Mouse (Mus musculus) c-Kit-negative CD71-positive TER-119-positive erythroid progenitor cells, embryonic 14.5 days (primary cell): ENCODE measurements around the gene Prr12.
"Not testable (repeated sequence)": the region's sequence is repeated elsewhere in the genome, so short reads cannot be mapped to it uniquely, and the experiment has no call there.

Experiments
- DNase-seq: peaks from one replicate; pipeline ENCODE4 v3.0.0-alpha.2; 2013; ENCODE audit warnings: low read depth, low spot score

Prr12 gene

DNA sequence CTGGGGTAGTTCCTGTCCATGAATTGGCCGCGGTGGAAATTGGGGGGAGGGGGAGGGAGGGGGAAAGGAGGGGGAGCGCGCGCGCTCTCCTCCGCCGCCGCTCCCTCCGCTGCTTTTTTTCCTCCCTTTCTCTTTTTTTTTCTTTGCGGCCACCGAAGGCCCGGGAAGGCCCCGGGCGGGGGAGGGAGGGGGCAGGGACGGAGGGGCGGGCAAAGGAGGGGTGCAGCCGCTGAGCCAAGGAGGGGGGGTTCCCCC is at the start of gene Prr12:
Gene Prr12, minus strand, starts transcription at position 20 of the 255 bp plus-strand sequence.
- no peak for DNase-seq

DNA sequence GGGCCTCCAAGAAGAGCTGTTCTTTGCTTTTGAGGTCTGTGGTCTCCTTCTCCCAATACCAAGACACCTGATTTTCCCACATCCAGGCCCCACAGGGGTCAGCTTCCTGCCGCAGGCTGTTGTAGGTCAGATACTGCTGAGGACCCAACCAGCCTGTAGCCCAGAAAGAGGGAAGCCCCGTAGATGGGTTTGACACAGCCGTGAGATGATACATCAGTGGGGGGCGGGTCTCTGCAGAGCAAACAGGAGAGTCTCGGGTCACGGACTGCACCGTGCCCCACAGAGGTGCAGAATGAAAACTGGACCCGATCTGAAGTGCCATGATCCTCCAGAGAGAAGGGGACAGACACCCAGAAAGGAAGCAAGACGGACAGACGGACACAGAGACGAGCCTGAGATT is 49.8 kb upstream of the Prr12 start:
- DNase-seq, result no peak

DNA sequence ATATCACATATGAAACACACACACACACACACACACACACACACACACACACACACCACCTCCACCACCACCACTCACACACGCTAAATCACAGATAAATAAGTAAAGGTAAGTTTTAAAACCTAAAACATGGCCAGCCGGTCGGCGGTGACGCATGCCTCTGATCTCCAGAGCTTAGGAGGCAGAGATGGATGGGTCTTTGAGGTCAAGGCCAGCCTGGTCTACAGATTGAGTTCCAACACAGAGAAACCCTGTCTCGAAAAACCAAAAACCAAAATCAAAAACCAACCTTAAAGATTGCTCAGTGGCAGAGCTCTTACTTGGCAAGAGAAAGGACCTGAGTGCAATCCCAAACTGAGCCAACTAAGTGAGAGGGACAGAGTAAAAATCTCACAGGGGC is 47.4 kb upstream of the Prr12 start:
- no peak for DNase-seq

DNA sequence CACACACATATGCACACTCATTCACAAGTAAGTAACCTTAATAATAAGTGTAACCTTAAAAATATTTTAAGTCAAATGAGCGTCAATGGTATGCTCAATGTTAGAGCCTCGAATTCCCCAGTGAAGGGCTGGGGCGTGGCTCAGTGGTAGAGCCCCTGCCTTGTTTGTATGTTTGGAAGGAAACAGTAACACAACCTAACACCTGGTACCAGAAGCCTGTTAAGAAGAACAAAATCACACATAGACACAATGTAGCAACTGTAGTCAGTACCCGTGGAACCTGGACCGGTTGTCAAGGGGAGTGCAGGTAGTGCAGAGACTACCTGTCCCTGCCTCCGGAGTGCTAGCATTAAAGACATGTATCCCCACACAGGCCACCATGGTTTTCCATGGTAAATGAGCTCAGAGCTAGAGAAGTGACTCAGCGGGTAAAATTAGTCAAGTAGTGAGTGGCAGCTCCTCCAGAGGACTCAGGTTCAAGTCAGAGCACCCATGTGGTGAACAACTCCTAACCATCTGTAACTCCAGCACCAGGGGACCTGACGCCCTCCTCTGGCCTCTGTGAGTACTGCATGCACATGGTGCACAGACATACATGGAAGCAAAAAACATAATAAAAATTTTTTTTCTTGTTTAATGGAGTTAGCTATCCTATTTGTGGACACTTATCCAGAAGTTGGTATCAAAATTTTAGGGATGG is 46.0 kb upstream of the Prr12 start:
- no peak for DNase-seq

DNA sequence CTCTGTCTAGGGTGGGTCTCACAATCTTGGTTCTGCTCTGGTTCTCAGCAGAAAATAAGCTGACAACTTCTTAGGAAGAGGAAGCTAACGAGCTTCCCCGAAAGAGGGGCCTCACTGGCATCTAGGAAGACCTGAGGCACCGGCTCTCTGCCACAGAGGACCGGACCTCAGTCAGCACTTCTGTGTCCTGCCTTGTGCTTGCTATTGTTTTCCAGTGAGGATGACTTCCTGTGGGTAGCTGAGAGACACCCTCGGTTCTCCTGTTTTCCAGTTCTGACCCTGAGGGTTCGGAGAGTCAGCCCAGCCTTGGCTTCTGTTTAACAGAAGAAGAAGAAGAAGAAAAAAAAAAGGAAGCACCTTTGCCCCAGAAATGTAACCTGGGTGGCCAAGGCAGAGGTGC is 44.8 kb upstream of the Prr12 start:
- DNase-seq, result no peak

DNA sequence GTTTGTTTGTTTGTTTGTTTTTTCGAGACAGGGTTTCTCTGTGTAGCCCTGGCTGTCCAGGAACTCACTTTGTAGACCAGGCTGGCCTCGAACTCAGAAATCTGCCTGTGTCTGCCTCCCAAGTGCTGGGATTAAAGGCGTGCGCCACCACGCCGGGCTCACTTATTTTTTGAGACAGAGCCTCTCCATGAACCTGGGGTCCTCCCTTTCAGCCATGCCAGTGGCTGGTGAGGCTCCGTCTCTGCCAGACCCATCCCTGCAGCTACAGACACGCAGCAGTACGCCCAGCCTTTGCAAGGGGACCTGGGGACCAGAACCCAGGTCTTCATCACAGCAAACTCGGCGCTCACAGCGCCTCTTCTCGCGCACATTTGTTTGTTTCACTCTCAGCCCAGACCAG is 43.3 kb upstream of the Prr12 start:
- DNase-seq, result not testable (repeated sequence)

DNA sequence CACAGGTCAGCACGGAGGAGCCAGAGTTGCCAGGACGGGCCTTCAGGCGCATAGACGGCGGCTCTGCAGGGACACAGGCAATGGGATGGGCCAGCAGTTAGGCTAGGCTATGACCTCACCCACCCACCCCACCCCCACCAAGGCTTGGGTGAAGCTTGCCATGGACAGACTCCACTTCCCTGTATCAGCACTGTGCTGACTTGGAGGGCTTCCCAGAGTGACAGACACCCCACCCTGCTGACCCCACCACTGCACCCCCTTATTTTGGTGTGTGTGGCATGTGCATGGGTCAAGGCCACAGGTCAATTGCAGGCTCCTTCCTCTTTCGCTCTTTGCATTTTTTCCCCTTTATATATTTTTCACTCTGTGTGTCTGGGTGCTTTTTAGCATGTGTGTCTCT is 42.7 kb upstream of the Prr12 start:
- no peak for DNase-seq

DNA sequence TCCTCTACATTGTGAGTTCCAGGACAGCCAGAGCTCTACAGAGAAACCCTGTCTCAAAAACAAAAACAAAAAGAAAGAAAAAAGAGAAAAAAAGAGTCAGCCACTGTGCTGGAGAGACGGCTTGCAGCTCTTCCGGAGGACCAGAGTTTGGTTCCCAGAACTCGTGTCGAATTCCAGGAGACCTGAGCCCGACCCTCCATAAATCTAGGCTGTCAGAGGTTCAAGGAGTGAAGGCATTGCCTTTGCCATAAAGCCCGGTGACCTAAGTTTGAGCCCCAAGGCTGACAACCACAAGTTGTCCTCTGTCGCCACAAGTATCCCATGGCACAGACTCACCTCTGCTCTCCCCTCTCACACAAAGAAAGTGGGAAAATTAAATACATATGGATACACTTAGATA is 41.4 kb upstream of the Prr12 start:
- no peak for DNase-seq

DNA sequence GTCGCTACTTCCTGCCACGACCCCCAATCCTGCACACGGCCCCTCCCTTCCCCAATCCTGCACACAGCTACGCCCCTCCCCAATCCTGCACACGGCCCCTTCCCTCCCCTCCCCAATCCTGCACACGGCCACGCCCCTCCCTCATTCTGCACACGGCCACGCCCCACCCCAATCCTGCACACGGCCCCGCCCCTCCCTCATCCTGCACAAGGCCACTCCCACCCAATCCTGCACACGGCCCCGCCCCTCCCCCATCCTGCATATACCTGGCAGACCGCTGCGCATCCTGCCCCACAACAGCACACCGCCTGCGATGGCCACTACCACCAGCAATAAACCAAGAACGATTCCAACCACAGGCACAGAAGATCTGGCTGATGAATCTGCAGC is 40.8 kb upstream of the Prr12 start:
- DNase-seq, result no peak

DNA sequence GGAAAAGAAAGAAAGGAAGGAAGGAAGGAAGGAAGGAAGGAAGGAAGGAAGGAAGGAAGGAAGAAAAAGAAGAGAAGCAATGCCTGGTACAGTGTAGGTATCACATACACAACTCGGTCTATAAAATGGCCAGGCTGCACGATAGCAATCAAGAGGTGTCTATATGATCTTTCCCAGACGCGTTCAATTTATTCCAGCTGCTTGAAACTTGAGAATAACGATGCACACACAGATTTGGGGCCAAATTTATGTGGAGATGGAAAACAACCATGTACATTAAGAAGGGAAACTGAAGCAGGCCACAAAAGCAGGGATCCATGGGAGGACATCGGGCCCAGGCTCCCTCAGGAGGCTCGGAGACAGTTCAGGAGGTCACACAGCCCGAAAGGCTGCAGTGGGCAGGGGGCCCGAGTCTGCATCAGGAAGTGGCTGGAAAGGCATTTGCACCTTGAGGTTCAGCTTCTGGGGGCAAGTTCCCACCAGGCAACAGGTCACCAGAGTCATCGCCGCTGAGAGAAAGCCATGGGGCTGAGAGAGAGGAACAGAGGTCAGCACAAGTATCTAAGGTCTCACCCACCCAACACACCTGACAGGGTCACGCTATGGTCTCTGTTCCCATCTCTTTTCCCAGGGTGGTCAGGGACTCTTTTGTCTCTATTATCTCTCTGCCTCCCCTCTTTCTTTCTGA is 40.3 kb upstream of the Prr12 start:
- DNase-seq, result no peak

DNA sequence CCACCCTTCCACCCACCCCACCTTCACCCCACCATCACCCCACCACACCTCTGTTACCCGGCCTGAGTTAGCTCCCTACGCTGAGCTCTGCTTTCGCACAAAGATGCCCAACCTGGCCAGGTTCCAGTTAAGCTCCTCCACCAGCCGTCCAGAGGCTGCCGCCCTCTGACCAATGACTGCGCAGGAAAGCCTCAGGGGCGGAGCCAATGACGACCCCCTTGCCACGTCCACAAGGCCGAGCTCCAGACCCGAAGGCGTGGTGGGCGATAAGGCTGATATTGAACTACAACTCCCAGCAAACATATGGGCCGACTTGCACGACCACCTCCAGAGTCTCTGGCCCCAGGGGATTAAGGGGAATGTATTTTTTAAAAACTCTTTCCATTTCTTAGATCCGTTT is 39.4 kb upstream of the Prr12 start, which contains the start of gene Rcn3:
Gene Rcn3, minus strand, starts transcription at position 174 of the 400 bp plus-strand sequence.
- DNase-seq, result no peak

DNA sequence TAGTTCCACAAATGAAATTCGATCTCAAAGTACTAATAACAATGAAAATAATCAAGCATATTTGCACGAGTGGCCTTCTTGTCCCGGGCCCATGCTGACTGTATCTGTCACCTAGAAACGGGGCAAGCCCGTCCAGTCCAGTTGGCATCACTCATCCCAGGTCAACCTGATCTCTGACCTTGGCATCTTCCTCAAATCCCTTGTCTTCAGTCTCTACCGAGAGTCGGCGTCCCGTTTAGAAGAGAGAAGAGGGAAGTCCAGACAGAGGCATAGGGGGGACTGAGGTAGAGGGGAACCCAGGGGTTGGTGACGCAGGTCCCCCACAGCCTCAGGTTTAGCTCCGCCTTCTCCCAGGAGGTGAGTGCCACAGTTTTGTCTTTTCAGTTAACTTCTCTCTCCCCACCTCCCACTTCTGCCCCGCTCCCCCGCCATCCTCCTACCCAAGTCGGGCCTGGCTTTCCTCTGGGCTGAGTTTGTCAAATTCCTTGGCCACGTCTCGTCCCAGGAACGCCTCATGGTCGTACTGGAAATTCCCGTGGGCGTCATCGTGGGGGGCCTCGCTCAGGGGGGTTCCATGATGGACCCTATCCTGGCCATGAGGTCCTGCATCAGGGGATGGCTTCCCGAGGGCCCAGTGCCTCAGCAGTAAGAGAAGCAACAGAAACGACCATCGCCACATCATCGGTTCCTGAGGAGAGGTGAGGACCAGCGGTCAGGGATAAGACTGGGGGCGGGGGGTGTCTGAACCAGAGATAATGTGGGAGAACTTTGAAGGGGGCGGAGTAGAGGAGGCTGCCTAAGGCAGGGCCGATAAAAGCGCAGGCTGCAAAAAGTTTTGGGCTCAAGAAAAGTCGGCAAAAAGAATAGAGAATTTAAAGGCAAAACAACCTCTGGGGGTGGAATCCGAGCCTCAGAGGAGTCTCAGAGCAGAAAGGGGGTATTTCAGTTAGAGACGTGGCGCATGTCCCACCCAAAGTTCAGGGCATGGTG is 38.6 kb upstream of the Prr12 start:
- no peak for DNase-seq

DNA sequence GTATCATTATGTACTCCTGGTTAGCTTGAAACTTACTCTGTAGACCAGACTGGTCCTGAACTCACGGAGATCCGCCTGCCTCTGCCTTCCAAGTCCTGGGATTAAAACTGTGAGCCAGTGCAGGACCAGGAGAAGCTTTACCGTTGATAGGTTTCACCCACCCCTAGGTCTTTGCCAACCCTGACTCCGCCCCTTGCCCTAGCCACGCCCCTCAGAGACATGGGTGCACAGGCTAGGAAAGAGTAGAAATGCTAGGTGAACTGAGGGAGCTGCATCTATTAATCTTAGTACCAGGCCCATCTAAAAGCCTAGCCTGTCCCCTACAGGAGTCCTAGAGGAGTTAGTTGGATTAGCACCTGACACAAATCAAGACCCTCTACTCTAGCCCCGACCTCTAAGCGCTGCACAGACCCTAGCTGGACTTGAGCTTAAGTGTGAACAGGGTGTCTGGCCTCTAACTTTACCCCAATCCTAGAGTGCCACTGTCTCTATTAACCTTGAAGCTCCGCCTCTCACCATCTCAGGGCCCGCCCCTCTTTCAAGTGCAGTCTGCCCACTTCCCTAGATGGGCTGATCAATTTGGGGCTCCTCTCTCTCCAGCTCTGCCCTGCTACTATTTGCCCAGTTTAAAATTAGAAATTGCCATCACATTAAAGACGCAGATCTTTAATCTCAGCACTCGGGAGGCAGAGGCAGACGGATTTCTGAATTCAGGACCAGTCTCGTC is 37.7 kb upstream of the Prr12 start:
- no peak for DNase-seq

DNA sequence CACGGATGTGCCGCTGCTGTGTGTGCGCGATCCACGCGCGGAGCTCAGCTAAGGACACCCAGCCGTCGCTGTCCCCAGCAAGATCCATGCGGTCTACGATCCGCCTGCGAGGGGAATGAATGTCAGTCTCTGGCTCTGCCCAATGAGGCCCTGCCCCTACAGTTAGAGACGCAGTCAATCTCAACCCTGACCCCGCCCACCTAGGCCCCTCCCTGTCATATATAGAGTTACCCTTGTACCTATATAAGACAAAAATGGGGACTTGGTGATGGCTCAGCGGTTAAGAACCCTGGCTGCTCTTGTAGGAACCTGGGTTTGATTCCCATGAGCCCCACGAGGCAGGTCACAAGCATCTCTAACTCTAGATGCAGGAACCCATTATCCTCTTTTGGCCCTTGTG is 35.9 kb upstream of the Prr12 start:
- DNase-seq, result no peak

DNA sequence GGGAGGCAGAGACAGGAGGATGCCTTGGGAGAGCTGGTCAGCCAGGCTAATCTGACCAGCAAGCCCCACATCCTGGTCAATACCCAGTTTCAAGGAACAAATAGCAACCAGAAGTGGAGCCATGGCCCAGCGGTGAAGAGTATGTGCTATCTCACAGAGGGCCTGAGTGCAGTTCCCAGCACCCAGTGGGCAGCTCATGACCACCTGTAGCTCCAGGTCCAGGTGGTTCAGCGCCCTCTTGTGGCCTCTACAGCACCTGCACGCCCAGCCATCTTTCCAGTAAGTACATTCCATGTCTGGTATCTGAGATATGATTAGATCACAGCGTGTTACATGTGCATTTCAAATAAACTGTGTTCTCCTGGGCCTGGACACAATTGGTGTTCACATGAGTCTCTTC is 33.4 kb upstream of the Prr12 start:
- no peak for DNase-seq

DNA sequence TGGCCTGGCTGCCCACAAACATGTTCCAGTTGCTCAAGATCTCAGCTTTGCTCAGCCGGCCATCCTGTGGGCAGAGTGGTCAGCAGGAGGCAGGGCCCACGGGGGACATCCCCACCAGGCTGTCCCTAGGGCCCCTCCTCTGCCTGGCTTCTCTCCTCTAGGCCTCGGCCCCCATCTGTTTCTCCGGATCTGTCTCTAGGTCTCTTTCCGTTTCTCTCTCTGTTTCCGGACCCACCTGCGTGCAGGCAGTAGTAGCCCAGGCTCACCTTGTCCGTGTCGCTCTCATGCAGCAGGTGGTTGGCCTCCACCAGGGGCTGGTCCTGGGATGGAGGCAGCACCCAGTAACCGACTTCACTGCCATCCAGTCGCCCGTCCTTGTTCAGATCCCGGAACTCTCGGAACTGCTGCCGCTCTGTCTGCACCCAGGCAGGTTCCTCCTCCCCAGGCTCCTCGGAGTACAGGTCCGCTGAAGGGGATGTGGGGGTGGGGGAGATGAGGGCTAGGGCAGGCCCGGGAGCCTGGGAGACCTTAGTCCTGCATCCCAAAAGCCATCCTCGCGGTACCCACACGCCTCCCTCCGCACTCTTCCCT is 30.7 kb upstream of the Prr12 start:
- DNase-seq, result no peak

DNA sequence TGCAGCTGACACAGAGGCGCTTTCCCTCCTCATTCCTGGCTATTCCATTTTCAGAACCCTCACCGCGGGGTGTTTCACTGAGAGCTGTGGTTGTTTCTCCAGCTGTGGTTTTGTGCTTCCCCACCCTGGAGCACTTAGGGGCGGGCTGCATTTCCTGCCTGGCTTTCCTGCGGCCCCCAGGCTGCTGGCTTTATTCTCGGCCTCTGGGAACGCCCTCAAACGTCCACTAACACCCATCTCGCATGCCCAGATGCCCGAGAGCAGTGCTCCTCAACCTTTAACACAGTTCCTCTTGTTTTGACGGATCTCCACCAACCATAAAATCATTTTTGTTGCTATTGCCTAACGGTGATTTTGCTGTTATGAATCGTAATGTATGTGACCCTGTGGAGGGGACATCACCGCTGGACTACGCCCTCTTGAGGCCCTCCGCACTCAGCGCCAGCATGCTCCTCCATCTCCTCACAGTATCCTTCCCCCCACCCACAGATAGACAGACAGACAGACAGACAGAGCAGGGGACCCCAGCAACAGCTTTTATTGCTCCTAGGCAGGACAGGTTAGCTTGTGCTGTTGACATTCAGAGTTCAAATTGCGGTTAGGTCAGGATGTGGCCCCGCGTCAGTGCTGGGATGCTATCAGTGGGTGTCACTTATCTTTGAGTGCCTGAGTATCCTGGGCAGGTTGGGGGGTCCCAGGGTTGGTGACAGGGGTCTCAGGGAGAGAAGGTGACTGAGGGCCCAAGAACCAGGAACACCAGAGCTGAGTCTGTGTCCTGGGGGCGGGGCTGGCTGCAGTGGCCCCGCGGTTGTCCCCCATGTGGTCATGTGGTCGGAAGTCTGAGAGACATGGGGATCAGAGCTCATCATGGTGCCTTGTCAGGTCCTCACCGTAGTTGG is 30.0 kb upstream of the Prr12 start:
- DNase-seq, result no peak

DNA sequence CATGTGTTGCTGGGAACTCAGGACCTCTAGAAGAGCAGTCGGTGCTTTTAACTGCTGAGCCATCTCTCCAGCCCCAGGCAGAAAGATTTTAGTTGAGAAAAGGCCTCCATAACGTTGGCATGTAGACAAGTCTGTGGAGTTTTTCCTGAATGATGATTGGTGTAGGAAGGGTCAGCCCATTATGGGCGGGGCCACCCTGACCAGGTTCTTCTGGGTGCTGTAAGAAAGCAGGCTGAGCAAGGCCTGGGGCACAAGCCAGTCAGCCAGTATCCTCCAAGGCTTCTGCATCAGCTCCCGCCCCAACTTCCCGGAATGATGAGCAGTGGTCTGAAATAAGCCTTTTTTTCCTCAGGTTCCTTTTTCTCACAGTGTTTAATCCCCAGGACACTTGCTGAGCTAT is 28.3 kb upstream of the Prr12 start:
- no peak for DNase-seq

DNA sequence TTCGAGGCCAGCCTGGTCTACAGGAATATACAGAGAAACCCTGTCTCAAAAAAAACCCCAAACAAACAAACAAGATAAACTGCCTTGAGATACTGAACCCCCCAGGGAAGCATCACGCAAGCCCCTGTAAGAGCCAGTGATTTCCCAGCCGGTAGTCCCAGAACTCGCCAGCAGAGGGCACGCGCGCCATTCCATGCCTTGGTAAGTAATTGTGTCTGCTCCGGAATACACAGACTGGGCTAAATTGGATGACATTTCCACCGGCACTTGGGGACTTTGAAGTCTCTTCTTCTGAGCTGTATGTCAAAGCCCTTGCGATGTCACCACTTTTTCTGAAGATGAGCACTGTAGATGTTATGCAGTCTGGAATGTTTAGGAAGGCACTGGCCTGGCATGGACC is 27.2 kb upstream of the Prr12 start:
- peak; percentile 68 for DNase-seq

DNA sequence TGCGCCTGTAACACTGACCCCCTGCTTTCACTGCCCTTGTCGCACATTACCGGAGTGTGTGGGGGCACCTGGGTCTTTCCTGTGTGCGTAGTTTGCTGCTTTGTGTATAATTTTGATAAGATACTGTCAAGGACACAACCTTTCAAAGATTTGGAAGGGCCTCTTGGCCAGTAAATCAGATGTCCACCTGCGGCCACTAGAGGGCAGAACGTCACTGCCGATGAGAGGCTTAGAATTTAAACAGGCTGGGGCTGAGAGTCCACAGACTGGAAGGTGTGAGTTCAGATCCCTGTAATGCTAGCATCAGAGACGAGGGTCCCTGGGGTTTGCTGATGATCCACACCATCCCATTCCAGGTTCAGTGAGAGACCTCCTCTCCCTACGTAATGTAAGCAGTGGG is 25.8 kb upstream of the Prr12 start:
- peak; percentile 49 for DNase-seq

DNA sequence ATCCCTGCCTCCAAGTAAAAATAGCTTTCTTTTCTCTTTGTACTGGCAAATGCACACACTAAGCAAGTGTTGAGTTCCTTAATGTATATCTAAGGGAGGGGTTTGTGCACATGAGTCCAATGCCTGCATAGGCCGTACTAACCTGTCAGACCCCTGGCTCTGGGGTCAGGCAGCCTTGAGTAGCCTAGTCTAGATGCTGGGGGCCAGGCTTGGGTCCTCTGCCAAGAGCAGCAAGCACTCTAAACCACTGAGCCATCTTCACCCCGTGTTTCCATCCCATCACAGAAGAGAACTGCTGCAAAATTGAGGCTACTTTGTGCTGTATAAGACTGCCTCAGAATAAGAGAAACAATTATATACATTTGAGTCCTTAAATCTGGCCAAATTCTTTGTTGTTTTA is 25.1 kb upstream of the Prr12 start:
- DNase-seq, result no peak
